Mouse (Mus musculus): ENCODE measurements around the gene Snx11.
A peak's percentile ranks its signal among the peaks of the same experiment; 100 is the strongest.

GRCm38 (mm10) chr11:96796586-96796985, 19.2 kb upstream of the Snx11 start:
- TF ChIP-seq CTCF (IDR thresholded peaks at IDR 0.05; ENCODE audit: low read depth): peak; percentile 28; the same call in 1 of the 2 replicates
- no peak for TF ChIP-seq EP300 (IDR thresholded peaks at IDR 0.05; ENCODE audit: low read depth)
